Mouse (Mus musculus) bone marrow, adult 2 months (tissue): ENCODE measurements around the gene Tpd52l2. TPM values are rescaled to one million over a fixed set of nuclear protein-coding genes. Genes with fewer than 3 reads are reported as not detected.

Experiments
- H3K27ac ChIP-seq: fragments of 200-500 bp; 2 replicates; pipeline ENCODE4 v1.5.1; 2012; ENCODE audit warnings: low read depth, mild to moderate bottlenecking, control low read depth, inconsistent platforms, low read length; ENCODE audit not compliant: control insufficient read depth, poor library complexity, insufficient read depth
- H3K4me1 ChIP-seq: fragments of 200-500 bp; 2 replicates; pipeline ENCODE4 v1.6.1; 2011; ENCODE audit warnings: low read length; ENCODE audit not compliant: control insufficient read depth, insufficient read depth
- H3K4me3 ChIP-seq: fragments of 200-500 bp; replicated peaks from 2 replicates; pipeline ENCODE3; 2011; ENCODE audit warnings: mild to moderate bottlenecking, low read depth, low read length, control low read depth; ENCODE audit not compliant: control insufficient read depth
- CTCF ChIP-seq: fragments of 200-500 bp; IDR thresholded peaks from 2 replicates; pipeline ENCODE4 v1.5.1; 2011; ENCODE audit warnings: low read length, control low read depth; ENCODE audit not compliant: control insufficient read depth, insufficient read depth
- POLR2A ChIP-seq: fragments of 200-500 bp; IDR thresholded peaks from 2 replicates; pipeline ENCODE4 v1.6.1; 2011; ENCODE audit warnings: low read depth, mild to moderate bottlenecking, control low read depth, low read length, borderline replicate concordance; ENCODE audit not compliant: control insufficient read depth
- WGBS: fragments of 180-500 bp; shearing (Covaris S2); methylation state at CpG from one replicate; pipeline ENCODE4 v1.1.7; 2018; 5-methylcytosine and 5-hydroxymethylcytosine counted together
- polyA plus RNA-seq: library from polyadenylated mRNA; stranded (reverse); fragments of >200 nt; gene quantifications from 2 replicates; pipeline ENCODE4 v1.2.4, GENCODE M21; 2011; ENCODE audit warnings: low replicate concordance; ENCODE audit not compliant: missing spikeins, insufficient read depth, insufficient read length

Tpd52l2 gene
- polyA plus RNA-seq, 1 experiment = 32.9 TPM

GRCm38 (mm10) chr2:181537444-181538047 lies 40.6 kb downstream of the Tpd52l2 start:
- 20% methylated on average over 2 of the region's 2 CpGs for WGBS
- TF ChIP-seq POLR2A = no peak
- no peak for TF ChIP-seq CTCF
- Histone ChIP-seq H3K4me3 (no peak overlapping the region), H3K4me1 (no peaks in the 10 kb centered on the region; the same call in 1 of the 2 replicates), H3K27ac (peak overlapping the region; percentile 89)

DNA sequence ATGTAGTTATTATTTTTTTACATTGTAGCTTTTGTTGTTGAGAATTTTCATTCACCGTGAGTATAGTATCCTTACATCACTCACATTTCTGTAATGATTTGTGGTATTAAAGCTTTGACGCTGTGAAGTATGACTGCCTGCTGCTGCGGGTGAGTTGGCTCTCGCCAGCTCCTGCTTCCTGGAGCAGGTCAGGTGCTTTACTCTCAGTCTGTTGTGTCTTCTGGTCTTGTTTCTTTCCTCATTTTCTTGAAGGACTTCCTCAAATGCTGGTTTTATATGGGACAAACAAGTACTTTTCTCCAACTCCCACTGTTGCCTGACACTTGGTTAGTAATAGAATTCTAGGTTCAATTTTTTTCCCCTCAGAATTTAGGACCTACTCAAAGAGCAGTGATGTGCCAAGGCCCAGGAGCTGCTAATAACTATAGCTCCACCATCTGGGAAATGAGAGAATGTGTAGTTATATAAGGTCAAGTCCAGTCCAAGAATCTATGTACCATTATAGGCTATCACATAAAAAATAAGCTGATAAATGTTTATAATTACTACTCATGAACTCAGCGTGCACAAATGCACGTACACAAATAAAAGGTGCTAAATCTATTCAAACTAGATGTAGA lies 44.9 kb downstream of the Tpd52l2 start:
- Histone ChIP-seq H3K4me1 (no peaks in the 10 kb centered on the region), H3K27ac (no peak overlapping the region), H3K4me3 (no peak overlapping the region)
- no peak for TF ChIP-seq CTCF
- TF ChIP-seq POLR2A = no peak
- WGBS = 45% methylated on average over 6 of the region's 6 CpGs

GRCm38 (mm10) chr2:181546142-181546541 lies 49.2 kb downstream of the Tpd52l2 start:
- H3K4me1 ChIP-seq = peaks cover 7% of the 10 kb centered on the region
- WGBS = 72% methylated on average over 7 of the region's 7 CpGs
- TF ChIP-seq CTCF (no peak), POLR2A (no peak)

GRCm38 (mm10) chr2:181548227-181548626 lies 51.3 kb downstream of the Tpd52l2 start:
- Histone ChIP-seq H3K27ac (peak overlapping the region; percentile 46; the same call in 1 of the 2 replicates), H3K4me1 (peaks cover 7% of the 10 kb centered on the region), H3K4me3 (no peak overlapping the region)
- TF ChIP-seq CTCF = no peak
- no peak for TF ChIP-seq POLR2A
- WGBS = 7% methylated on average over 1 of the region's 1 CpGs

More at GRCm38 (mm10) chr2:181546142-181546541, 49.2 kb downstream of the Tpd52l2 start:
- Histone ChIP-seq H3K27ac (no peak overlapping the region), H3K4me3 (no peak overlapping the region)

- TF ChIP-seq POLR2A (no peak), CTCF (no peak)
These were observed 51.7 kb downstream of the Tpd52l2 start for GRCm38 (mm10) chr2:181548682-181549081.

GRCm38 (mm10) chr2:181550233-181550632 lies 53.3 kb downstream of the Tpd52l2 start:
- TF ChIP-seq CTCF (no peak), POLR2A (no peak)
- 93% methylated on average over 2 of the region's 2 CpGs for WGBS
- Histone ChIP-seq H3K4me3 (no peak overlapping the region), H3K27ac (no peak overlapping the region), H3K4me1 (peaks cover 10% of the 10 kb centered on the region)

More at GRCm38 (mm10) chr2:181548682-181549081, 51.7 kb downstream of the Tpd52l2 start:
- Histone ChIP-seq H3K27ac (peak overlapping the region; percentile 46; the same call in 1 of the 2 replicates), H3K4me1 (peaks cover 7% of the 10 kb centered on the region), H3K4me3 (no peak overlapping the region)
- WGBS = 72% methylated on average over 5 of the region's 5 CpGs

DNA sequence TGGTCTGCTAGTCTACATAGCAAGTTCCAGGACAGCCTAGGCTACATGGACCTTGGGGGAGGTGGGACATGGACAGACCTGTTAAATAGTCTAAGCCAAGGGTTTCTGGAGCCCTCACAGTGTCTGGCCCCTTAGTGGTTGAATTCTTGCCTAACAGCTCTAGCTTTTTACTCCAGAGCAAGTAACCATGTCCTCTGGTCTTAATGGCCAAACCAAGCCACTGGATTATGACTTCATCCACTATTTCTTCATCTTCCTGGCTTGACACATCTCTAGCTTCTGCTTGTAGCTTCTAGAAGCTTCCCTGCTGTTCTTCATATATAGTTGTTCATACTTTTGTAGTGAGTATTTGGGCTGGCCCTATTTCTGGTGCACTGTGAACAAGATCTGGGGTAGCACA lies 56.8 kb downstream of the Tpd52l2 start:
- Histone ChIP-seq H3K4me1 (peaks cover 4% of the 10 kb centered on the region), H3K27ac (peak overlapping the region; percentile 78; the same call in 1 of the 2 replicates), H3K4me3 (no peak overlapping the region)
- no peak for TF ChIP-seq CTCF
- no peak for TF ChIP-seq POLR2A

DNA sequence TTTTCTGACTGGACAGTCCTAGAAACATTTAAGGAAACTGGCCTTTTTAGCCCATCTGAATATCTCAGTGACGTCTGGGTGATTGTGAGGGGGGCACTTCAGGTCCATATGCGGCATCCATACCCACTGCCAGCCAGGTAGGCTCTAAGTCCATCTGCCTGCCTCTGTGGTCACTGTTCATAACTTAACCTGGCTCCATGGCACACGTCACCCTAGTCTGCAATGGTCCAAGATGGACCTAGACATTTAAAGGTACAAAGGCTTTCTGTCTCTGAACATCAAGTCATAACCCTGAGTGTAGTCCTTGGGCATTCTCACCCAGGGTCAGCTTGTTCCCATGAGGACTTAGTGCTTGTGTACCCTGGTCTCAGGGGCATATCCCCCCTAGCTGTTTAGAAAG lies 70.4 kb downstream of the Tpd52l2 start:
- TF ChIP-seq POLR2A = no peak
- TF ChIP-seq CTCF = no peak
- Histone ChIP-seq H3K27ac (no peak overlapping the region), H3K4me1 (no peaks in the 10 kb centered on the region), H3K4me3 (no peak overlapping the region)
- 88% methylated on average over 3 of the region's 3 CpGs for WGBS

Other genes with a start within 250 kb of the Tpd52l2 start
- 18.5 and 28.7 TPM in 2 replicates for gene Gmeb2, start 209.1 kb upstream of the Tpd52l2 start, polyA plus RNA-seq
- gene Stmn3, start 182.6 kb upstream of the Tpd52l2 start, polyA plus RNA-seq = 2.7 TPM in 1 of 2 replicates, not detected in the other
- 44.7 and 86.6 TPM in 2 replicates for gene Rtel1, start 177.4 kb upstream of the Tpd52l2 start, polyA plus RNA-seq
- gene Zgpat, start 132.2 kb upstream of the Tpd52l2 start, polyA plus RNA-seq = 10.8 and 30.8 TPM in 2 replicates
- gene Arfrp1, start 131.7 kb upstream of the Tpd52l2 start, polyA plus RNA-seq = 25.1 and 48.4 TPM in 2 replicates
- 37.9 and 47.7 TPM in 2 replicates for gene Lime1, start 117.1 kb upstream of the Tpd52l2 start, polyA plus RNA-seq
- 5.2 and 9.7 TPM in 2 replicates for gene Zbtb46, start 37.7 kb upstream of the Tpd52l2 start, polyA plus RNA-seq
- gene Abhd16b, start 3.9 kb upstream of the Tpd52l2 start, polyA plus RNA-seq = not detected in 2 replicates
- 24.4 and 43.8 TPM in 2 replicates for gene Dnajc5, start 23.3 kb downstream of the Tpd52l2 start, polyA plus RNA-seq
- gene Uckl1, start 87.8 kb downstream of the Tpd52l2 start, polyA plus RNA-seq = 36.5 and 129 TPM in 2 replicates
- gene Prpf6, start 94.7 kb downstream of the Tpd52l2 start, polyA plus RNA-seq = 15.7 and 27.7 TPM in 2 replicates
- gene Zfp512b, start 95.7 kb downstream of the Tpd52l2 start, polyA plus RNA-seq = 12.6 and 31.9 TPM in 2 replicates
- 0.75 and 6.5 TPM in 2 replicates for gene Samd10, start 102.1 kb downstream of the Tpd52l2 start, polyA plus RNA-seq
- gene Gm29797, start 159.9 kb downstream of the Tpd52l2 start, polyA plus RNA-seq = not detected in 2 replicates
- gene Sox18, start 174.5 kb downstream of the Tpd52l2 start, polyA plus RNA-seq = 7.4 and 7.5 TPM in 2 replicates
- gene Tcea2, start 183.2 kb downstream of the Tpd52l2 start, polyA plus RNA-seq = 20.0 and 20.3 TPM in 2 replicates
- gene Rgs19, start 196.8 kb downstream of the Tpd52l2 start, polyA plus RNA-seq = 57.1 and 170 TPM in 2 replicates
- gene Lkaaear1, start 201.3 kb downstream of the Tpd52l2 start, polyA plus RNA-seq = not detected in 2 replicates
- 2.1 TPM in 1 of 2 replicates, not detected in the other for gene Oprl1, start 217.9 kb downstream of the Tpd52l2 start, polyA plus RNA-seq